Mouse (Mus musculus) telencephalon, adult 2 months (tissue): Measurements from ENCODE around the gene Gstm4.
"Not testable (repeated sequence)": the region's sequence is repeated elsewhere in the genome, so short reads cannot be mapped to it uniquely, and the experiment has no call there.

Experiments
- DNase-seq: peaks from one replicate; pipeline ENCODE4 v3.0.0-alpha.2; 2011; ENCODE audit warnings: low read depth, low spot score

The Gstm4 gene

GRCm38 (mm10) chr3:108070295-108071293, 25.9 kb upstream of the Gstm4 start:
- DNase-seq, result no peak

DNA sequence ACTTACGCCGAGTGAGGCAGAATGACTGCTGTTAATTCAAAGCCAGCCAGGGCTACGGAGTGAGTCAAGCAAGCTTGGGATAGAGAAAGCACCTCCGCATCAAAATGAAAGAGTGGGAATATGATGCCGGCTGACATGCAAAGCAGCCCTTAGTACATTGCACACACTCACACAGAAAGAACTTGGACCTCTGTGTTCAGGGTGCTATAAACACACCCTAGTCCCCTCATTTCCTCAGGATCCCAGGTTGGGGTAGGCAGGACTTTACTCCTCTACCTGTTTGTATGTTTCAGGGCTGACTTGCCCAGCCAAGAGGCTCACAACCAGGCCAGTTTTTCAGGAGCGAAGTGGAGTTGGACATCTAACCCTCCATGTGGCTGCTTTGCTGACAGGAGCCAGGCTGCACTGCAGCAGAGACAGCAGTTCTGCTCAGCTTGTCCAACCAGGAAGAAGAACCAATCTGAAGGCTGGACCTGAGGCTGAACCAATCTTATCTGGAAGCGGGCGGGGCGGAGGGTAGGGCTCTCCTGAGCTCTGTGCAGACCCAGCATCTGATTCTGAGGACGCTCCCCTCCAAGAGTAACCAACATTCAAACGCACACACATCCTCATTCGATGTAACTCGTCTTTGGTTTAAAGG, 24.7 kb upstream of the Gstm4 start:
- DNase-seq, result no peak

DNA sequence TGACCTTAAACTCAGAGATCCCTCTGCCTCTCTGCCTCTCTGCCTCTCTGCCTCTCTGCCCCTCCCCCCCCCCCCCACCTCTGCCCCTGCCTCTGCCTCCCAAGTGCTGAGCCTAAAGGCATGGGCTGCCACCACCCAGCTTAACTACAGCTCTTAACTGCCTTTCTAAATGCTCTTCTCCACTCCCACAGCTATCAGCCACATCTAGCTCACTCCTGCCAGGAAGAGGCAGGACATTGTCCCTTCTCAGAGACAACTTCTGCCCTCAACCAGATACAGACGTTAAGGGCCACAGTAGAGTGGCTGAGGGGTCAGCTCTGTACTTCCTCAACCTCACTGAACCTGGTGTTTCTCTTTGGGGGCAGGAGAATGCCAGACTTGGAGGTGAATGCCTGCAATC, 24.1 kb upstream of the Gstm4 start:
- DNase-seq, result no peak

- no peak for DNase-seq
Measured at GRCm38 (mm10) chr3:108067370-108067934, 22.8 kb upstream of the Gstm4 start.

DNA sequence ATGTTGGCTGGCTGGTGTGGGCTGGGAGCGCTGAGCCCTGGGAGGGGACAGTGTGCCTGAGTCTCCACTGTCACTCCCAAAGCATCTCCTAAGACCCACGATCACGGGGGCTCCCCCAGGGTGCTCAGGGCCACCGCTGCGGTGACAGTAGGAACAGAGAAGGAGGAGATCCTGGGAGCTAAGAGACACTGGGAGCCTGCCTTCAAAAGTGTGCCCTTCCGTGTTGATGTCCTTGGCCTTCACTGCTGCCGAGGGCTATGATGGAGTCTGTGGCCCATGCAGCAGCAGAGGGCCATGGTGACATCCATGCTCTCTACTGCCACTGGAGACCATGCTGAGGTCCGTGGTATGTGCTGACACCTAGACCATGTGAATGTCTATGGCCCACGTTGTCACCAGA, 20.9 kb upstream of the Gstm4 start:
- no peak for DNase-seq

DNA sequence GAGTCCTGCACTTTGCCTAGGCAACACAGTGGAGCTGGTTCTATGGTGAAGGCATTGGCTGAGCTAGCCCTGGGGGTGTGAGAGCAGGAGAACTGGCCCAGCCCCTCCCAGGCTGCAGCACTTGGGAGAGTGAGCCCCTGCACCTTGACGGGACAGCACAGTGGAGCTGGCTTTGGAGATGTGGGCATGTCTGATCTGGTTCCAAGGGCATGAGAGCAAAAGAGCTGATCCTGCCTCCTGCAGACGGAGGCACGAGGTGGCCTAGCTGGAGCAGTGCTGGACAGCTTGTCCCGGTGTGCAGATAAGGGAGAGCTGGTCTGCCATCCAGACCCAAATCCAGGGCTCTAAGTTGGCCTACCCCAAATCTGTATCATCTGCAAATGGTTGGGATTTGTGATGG, 20.0 kb upstream of the Gstm4 start:
- DNase-seq, result no peak

- no peak for DNase-seq
Measured at GRCm38 (mm10) chr3:108062648-108063047, 18.0 kb upstream of the Gstm4 start.

- peak; percentile 70 for DNase-seq
Measured at GRCm38 (mm10) chr3:108061420-108061819, 16.7 kb upstream of the Gstm4 start.

- DNase-seq, result no peak
Measured at GRCm38 (mm10) chr3:108050493-108050892, 5.8 kb upstream of the Gstm4 start.

GRCm38 (mm10) chr3:108048306-108048705, 3.6 kb upstream of the Gstm4 start:
- no peak for DNase-seq

GRCm38 (mm10) chr3:108046944-108047655, 2.4 kb upstream of the Gstm4 start:
- DNase-seq, result no peak

- no peak for DNase-seq
Measured at GRCm38 (mm10) chr3:108033156-108033555, 11.5 kb downstream of the Gstm4 start.

- no peak for DNase-seq
Measured at GRCm38 (mm10) chr3:108032113-108032512, 12.6 kb downstream of the Gstm4 start.

GRCm38 (mm10) chr3:108028641-108029365, 15.9 kb downstream of the Gstm4 start:
- DNase-seq, result no peak

DNA sequence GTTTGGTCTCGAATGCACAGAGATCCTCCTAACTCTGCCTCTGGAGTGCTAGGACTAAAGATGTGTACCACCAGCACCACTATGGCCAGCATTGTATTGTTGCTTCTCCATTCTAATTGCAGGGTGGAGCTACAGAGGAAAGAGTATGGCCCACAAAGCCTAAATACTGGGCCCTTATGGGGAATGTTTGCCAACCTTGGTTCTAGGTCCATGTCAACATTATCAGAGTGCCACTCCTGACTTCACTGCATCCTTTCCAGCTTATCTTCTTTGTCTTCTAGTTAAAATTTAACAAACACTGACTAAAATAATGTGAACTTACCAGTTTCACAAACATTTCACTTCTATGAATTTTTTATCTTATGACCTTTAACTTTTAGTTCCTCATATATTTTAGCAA, 18.1 kb downstream of the Gstm4 start:
- DNase-seq, result no peak

GRCm38 (mm10) chr3:108026049-108026448, 18.6 kb downstream of the Gstm4 start:
- no peak for DNase-seq

- no peak for DNase-seq
Measured at GRCm38 (mm10) chr3:108025318-108025717, 19.4 kb downstream of the Gstm4 start.

DNA sequence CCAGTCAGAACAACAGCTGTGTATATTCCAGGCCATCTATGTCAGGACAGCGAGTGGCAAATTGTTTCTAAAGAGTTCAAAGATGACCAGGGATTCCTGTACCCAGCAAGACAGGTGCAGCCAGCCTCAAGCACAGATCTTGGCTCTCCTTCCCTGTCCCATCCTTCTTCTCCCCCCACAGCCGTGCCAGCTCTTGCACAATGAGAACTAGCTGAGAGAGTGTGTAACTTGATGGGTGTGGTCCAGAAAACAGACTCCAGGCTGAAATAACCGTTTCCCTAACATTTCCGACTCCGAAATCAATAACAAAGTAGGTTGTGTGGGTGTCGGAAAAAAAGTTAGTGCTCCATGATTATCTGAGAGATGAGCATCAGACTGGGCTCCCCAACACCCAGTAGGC, 22.0 kb downstream of the Gstm4 start:
- no peak for DNase-seq

DNA sequence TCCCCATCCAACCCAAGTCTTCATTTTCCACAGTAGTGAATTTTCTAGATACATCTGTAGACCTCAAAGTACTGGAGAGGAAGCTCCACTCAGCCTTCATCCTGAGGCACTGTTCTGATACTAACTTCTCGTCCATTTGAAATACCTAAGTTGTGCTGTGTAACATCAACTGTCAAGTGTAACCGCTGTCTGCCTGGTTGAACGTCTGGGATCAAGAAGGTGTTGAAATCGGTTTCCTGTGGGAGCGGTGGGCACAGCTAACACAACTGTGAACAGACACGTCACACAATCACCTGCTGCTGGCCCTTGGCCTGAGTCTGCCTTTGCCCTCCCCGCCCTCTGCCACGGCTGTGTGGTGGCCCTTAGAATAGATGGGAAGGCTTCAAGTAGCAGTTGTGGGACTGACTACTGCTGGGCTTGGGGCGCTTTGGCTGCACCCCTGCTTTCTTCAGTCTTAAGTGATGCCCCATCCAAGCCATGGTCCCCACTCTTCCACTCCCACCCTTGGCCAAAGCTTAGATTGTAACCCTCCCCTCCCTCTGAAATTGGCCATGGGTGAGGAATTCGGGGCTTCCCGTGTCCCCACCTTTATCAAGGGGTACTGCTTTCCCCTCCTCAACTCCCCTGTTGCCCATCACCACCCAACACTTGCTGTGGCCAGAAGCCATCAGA, 24.2 kb downstream of the Gstm4 start:
- DNase-seq, result not testable (repeated sequence)

GRCm38 (mm10) chr3:108019226-108019625, 25.5 kb downstream of the Gstm4 start:
- not testable (repeated sequence) for DNase-seq
